Mouse (Mus musculus) hindbrain, postnatal 0 days (tissue): Measurements from ENCODE around the gene Slc25a43. TPM values are rescaled to one million over a fixed set of nuclear protein-coding genes. Genes with fewer than 3 reads are reported as not detected.
A peak's percentile ranks its signal among the peaks of the same experiment; 100 is the strongest.

Source experiments
- ATAC-seq: fragments of 200-750 bp; cut with Nextera tagmentation; 2 replicates; pipeline ENCODE4 v1.8.0; 2017; ENCODE audit warnings: mild to moderate bottlenecking, moderate TSS enrichment, moderate library complexity
- DNase-seq: peaks from one replicate; pipeline ENCODE4 v3.0.0-alpha.2; 2015; ENCODE audit warnings: low spot score
- H3K27ac ChIP-seq: fragments of 300-500 bp; sonication (generic); 2 replicates; pipeline ENCODE4 v1.5.1; 2014; ENCODE audit warnings: mild to moderate bottlenecking
- H3K27me3 ChIP-seq: fragments of 300-500 bp; sonication (generic); 2 replicates; pipeline ENCODE4 v1.6.1; 2014; ENCODE audit warnings: low read length, mixed read lengths; ENCODE audit not compliant: insufficient read depth
- H3K36me3 ChIP-seq: fragments of 300-500 bp; sonication (generic); 2 replicates; pipeline ENCODE4 v1.6.1; 2014; ENCODE audit warnings: low read length, mixed read lengths; ENCODE audit not compliant: insufficient read depth
- H3K4me1 ChIP-seq: fragments of 300-500 bp; sonication (generic); 2 replicates; pipeline ENCODE4 v1.6.1; 2014; ENCODE audit warnings: antibody characterized with exemption, low read length, mixed read lengths; ENCODE audit not compliant: insufficient read depth
- H3K4me2 ChIP-seq: fragments of 300-500 bp; sonication (generic); 2 replicates; pipeline ENCODE4 v1.6.1; 2014; ENCODE audit warnings: low read depth, mild to moderate bottlenecking, low read length, moderate library complexity, mixed read lengths
- H3K4me3 ChIP-seq: fragments of 300-500 bp; sonication (generic); 2 replicates; pipeline ENCODE4 v1.5.1; 2014; ENCODE audit warnings: low read length
- H3K9ac ChIP-seq: fragments of 300-500 bp; sonication (generic); replicated peaks from 2 replicates; pipeline ENCODE4 v1.6.1; 2014; ENCODE audit warnings: mild to moderate bottlenecking, low read length, moderate library complexity, mixed read lengths
- H3K9me3 ChIP-seq: fragments of 300-500 bp; sonication (generic); 2 replicates; pipeline ENCODE4 v1.6.1; 2016; ENCODE audit warnings: low read length, mixed read lengths
- CTCF ChIP-seq: IDR thresholded peaks from 2 replicates; pipeline ENCODE4 v1.5.1; 2016; ENCODE audit warnings: antibody characterized with exemption, control low read depth, low read depth
- WGBS: fragments of 180-500 bp; shearing (Covaris S2); extraction: QIAGEN DNeasy Blood & Tissue Kit; methylation state at CpG from one replicate; pipeline ENCODE4 v1.1.7; 2014; 5-methylcytosine and 5-hydroxymethylcytosine counted together
- polyA plus RNA-seq: library from polyadenylated mRNA; unstranded; fragments of >200 nt; fragmentation: Nextera tagmentation; extraction: Ambion mirVana; gene quantifications from 2 replicates; pipeline ENCODE4 v1.2.1, GENCODE M21; 2015
- total RNA-seq: library from RNA; depleted of rRNA; stranded (reverse); fragments of >200 nt; gene quantifications from 2 replicates; pipeline ENCODE4 v1.2.3, GENCODE M21; 2014

Slc25a43 gene
- total and polyA plus RNA-seq, 2 experiments from 2014 or later: 0.90 to 1.8 TPM

DNA sequence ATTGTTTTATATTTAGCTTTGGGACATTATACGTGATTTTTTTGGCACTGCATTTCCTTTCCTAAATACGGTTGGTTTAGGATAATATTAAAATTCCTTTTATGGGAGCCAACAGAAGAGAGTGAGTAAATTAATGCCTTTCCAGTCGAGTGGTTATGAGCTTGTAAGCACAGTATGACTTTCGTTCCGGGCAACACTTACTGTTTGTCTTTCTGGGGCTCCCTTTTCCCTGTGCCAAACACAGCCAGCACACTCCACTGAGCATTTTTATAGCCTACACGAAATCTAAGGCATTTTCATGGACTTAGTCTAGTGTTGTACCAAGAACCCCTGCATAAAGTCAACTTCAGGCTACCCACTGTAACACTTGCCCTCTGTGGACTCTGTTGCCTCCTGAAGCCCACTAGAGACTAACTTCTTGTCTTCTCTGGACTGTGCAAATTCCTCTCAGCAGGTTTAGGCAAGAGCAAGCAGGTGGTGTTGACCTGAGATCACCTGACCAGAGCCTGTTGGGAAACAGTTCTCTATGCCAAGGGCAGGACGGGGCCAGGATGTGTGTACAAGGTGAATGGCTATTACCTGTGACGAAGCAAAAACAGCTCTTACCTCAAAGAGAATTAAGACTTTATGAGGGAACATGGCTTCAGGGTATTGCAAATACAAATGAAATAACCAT is 70.8 kb downstream of the Slc25a43 start:
- no peaks in the 10 kb centered on the region for H3K36me3 ChIP-seq
- H3K9me3 ChIP-seq: no peaks in the 10 kb centered on the region
- no peaks in the 10 kb centered on the region for H3K4me1 ChIP-seq
- H3K27me3 ChIP-seq: no peaks in the 10 kb centered on the region
- no peak overlapping the region for H3K4me2 ChIP-seq
- WGBS: 64% methylated on average over 8 of the region's 8 CpGs
- no peak for ATAC-seq
- no peak overlapping the region for H3K27ac ChIP-seq
- H3K4me3 ChIP-seq: no peak overlapping the region
- DNase-seq: no peak
- no peak overlapping the region for H3K9ac ChIP-seq
- no peak for TF ChIP-seq CTCF

DNA sequence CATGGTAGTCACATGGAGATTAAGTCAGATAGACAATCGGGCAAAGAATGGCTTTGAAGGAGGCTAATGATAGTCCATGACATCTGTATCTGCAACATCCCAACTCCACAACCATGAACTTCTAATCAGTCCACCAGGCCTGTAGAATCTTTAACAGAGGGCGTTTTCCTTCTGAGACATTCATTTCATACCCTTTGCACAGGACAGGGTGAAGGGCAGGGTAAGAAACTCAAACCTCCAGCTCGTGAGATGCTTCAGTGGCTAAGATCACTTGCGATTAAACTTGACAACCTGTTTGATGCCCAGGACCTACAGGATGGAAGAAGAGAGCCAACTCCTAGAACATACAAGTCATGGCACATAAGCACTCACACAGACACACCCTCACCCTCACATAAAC is 71.6 kb downstream of the Slc25a43 start:
- Histone ChIP-seq H3K9ac (no peak overlapping the region), H3K9me3 (no peaks in the 10 kb centered on the region), H3K4me2 (no peak overlapping the region), H3K27me3 (no peaks in the 10 kb centered on the region), H3K27ac (no peak overlapping the region), H3K4me3 (no peak overlapping the region), H3K36me3 (no peaks in the 10 kb centered on the region), H3K4me1 (no peaks in the 10 kb centered on the region)
- ATAC-seq (no peak), DNase-seq (no peak)
- WGBS: 82% methylated on average over 4 of the region's 4 CpGs
- TF ChIP-seq CTCF: no peak

DNA sequence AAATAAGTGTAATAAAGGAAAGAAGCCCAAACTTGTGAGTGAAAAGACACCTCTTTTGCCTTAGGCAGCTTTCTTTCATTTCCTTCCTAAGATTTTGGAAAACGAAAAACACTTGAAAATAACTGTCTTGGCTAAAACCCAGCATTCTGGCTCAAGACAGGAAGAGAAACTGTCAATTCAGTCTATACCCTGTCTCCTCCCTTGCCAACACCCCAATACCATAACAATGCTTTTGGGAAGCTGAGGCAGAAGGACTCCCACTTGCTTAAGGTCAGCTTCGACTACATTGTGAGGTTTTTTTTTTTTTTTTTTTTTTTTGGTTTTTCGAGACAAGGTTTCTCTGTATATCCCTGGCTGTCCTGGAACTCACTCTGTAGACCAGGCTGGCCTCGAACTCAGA is 72.0 kb downstream of the Slc25a43 start:
- Histone ChIP-seq H3K27ac (no peak overlapping the region), H3K4me3 (no peak overlapping the region), H3K9ac (no peak overlapping the region), H3K4me2 (no peak overlapping the region), H3K27me3 (no peaks in the 10 kb centered on the region), H3K4me1 (no peaks in the 10 kb centered on the region), H3K36me3 (no peaks in the 10 kb centered on the region), H3K9me3 (no peaks in the 10 kb centered on the region)
- DNase-seq (no peak), ATAC-seq (no peak)
- TF ChIP-seq CTCF: no peak
- 72% methylated on average over 3 of the region's 4 CpGs for WGBS

GRCm38 (mm10) chrX:36816368-36816899 is 73.0 kb downstream of the Slc25a43 start:
- no peaks in the 10 kb centered on the region for H3K36me3 ChIP-seq
- H3K4me3 ChIP-seq: no peak overlapping the region
- 0 out of 2 replicates have a peak overlapping the region, but pooled peaks have one; percentile 51 for H3K27ac ChIP-seq
- peak; percentile 43; the same call in 1 of the 2 replicates for ATAC-seq
- no peaks in the 10 kb centered on the region for H3K4me1 ChIP-seq
- no peak for TF ChIP-seq CTCF
- H3K27me3 ChIP-seq: no peaks in the 10 kb centered on the region
- no peak for DNase-seq
- H3K9me3 ChIP-seq: no peaks in the 10 kb centered on the region
- H3K4me2 ChIP-seq: peak overlapping the region; percentile 43
- no peak overlapping the region for H3K9ac ChIP-seq
- 46% methylated on average over 8 of the region's 8 CpGs for WGBS

DNA sequence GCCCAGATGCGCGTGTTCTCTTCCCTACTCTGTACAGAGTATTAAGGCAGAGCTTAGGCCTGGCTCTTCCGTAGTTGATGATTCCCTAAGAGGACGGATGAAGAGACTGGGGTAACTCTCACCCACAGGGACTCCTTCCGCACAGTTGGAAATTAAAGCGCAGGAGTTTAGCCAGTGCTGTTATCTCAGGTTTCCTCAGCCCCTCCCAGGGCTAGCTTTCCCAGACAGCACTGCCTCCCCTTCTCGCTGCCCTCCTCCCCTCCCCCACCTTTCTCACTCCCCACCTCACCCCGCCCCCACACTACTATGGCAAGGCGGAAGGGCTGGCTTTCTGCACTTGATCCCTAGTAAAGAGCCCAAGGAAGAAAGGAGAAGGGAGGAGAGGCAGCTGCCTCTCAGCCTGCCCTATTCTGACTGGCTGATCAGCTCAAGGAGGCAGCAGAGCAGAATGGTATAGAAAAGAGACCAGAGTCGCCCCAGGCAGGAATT is 73.5 kb downstream of the Slc25a43 start:
- Histone ChIP-seq H3K9ac (0 out of 2 replicates have a peak overlapping the region, but pooled peaks have one; percentile 30), H3K36me3 (no peaks in the 10 kb centered on the region), H3K27ac (peak overlapping the region; percentile 51; the same call in 1 of the 2 replicates), H3K27me3 (no peaks in the 10 kb centered on the region), H3K9me3 (no peaks in the 10 kb centered on the region), H3K4me2 (peak overlapping the region; percentile 43), H3K4me3 (0 out of 2 replicates have a peak overlapping the region, but pooled peaks have one; percentile 10), H3K4me1 (no peaks in the 10 kb centered on the region)
- TF ChIP-seq CTCF: no peak
- ATAC-seq (peak; percentile 74), DNase-seq (peak; percentile 50)
- 21% methylated on average over 10 of the region's 10 CpGs for WGBS

- WGBS: 67% methylated on average over 4 of the region's 4 CpGs
- Histone ChIP-seq H3K9me3 (no peaks in the 10 kb centered on the region), H3K27me3 (no peaks in the 10 kb centered on the region), H3K4me2 (no peak overlapping the region), H3K36me3 (no peaks in the 10 kb centered on the region), H3K4me1 (no peaks in the 10 kb centered on the region), H3K4me3 (no peak overlapping the region), H3K9ac (no peak overlapping the region), H3K27ac (no peak overlapping the region)
- DNase-seq: no peak
- TF ChIP-seq CTCF: no peak
- no peak for ATAC-seq
Measured at GRCm38 (mm10) chrX:36819575-36819974, 76.1 kb downstream of the Slc25a43 start.

DNA sequence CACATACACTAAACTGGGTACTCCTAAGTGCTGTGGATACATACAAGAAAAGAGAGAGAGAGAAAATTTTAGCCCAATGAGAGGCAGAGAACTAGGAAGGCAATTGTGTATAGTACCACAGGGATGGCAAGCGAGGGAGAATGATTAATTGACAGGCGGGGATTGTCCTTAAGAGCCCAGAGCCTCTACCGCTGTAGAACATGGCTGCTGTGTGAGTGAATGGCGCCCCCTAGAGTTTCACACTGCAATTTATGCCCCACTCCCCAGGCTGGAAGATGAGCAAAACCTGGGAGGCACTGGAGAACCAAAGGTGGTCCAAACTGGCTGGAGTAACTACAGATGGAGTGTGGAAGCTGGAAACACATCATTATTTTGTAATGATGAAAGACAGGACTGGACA is 76.7 kb downstream of the Slc25a43 start:
- Histone ChIP-seq H3K4me3 (no peak overlapping the region), H3K4me1 (no peaks in the 10 kb centered on the region), H3K27ac (no peak overlapping the region), H3K4me2 (no peak overlapping the region), H3K36me3 (no peaks in the 10 kb centered on the region), H3K9ac (no peak overlapping the region), H3K9me3 (no peaks in the 10 kb centered on the region), H3K27me3 (no peaks in the 10 kb centered on the region)
- DNase-seq (peak; percentile 65), ATAC-seq (peak; percentile 59)
- WGBS: 17% methylated on average over 4 of the region's 4 CpGs
- TF ChIP-seq CTCF: peak; percentile 69
